Mouse (Mus musculus) cerebellum, adult 8-10 months (tissue): ENCODE measurements at regions not wholly inside any gene's neighbourhood (a gene's known extent, or its start where the extent isn't known, plus 50 kb on each side); places are given as distances from the start of the nearest gene placed in this dataset.

Experiments
- DNase-seq: peaks from one replicate; pipeline ENCODE4 v3.0.0; 2022

DNA sequence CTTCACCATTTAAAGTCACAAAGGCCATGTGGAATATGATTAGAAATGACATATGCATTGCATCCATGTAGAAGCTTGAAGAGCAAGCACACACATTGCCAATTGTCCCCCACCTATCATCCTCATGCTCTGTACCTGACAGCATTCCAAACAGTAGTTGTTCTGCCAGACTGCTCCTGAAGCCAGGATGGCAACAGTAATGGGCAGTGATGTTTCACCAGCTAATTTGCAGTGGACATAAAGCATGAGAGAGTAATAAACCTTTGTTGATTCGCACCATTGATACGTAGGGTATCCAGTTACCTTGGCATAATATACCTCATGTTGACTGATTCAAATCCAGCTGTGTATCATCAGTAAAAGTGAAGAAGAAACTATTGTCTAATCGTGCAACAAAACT, 606.5 kb upstream of the Celf2 start:
- no peak for DNase-seq

DNA sequence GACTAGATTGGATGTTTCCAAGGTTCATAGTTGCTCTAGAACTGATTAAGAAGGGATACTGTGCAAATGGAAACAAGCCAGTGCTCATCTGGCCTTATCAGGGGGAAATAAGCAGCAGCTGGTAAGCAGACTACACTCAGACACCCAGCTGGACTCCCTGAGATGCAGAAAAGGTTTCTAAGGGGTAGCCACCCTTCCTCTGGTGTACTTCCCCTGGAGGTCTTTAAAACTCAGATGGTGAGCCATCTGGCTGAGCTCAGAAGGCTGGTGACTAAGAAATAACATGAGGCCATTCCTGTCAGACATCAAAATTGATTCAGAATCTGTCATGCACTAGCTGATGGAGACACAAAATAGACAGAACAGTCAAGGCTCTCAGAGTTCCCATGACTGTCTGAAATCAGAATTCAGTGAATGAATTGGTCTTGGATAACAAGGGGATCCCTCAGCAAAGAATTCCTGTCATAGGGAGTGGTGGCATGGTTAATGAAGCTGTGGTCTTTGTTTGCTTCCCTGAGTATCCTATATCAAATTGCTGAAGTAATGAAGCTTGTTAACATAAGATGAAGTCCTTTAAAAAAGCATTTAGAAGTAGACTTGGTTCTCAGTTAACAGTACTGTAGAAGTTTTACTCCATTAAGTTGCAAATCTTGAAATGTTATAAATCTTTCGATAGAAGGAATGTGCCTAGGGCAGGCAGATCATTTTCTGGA, 603.2 kb upstream of the Celf2 start:
- no peak for DNase-seq

DNA sequence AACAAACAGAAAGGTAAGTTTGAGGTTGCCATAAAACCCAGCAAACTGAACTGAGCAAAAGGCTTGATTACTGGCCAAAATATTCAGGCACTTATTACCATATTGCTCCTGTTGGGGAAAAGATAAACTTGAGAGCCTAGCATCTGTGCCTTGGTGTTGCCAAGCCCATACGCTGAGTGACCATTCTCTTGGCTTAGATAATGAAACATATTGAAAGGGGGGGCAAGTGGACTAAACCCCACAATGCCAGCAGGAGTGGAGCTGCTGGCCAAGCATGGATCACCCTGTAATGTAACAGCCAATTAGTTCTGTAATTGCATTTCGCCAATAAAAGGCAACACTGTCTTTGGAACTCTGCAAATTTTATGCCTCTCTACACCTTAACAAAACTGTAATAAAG, 584.8 kb upstream of the Celf2 start:
- DNase-seq, result peak; percentile 54

DNA sequence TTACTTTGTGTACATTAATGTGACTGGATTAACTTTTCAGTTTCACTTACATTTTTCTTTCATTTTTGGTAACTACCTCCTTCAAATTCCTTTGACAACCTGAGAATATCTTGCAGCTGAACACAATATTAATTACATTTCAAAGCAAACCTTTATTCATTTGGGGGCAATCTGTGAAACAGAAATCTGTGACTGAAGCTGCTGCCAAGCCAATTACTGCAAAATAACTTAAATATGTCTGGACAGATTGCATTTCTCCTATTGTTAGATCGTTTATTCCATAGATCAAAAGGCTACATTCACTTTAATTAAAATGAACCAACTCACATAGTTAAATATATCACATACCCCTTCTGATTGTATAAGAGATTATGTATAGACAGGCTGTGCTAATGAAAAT, 558.5 kb upstream of the Celf2 start:
- DNase-seq, result no peak

DNA sequence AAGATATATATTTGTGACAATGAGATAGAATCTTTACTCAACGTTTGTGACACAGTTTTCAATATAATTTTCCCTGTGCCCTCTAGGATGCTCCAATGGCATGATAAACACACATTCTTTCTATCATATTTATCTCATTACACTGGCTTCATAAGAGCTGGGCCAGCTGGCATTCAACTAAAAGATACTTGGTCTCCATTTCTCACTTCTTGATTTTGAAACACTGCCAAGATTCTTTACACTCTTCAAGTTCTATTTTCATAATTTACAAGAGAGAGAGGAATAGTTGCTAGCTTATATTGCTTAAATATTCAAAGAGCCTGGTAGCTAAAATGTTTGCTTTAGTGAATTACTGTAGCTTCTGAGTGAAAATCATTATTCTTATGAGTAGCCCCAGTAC, 552.3 kb upstream of the Celf2 start:
- no peak for DNase-seq

- no peak for DNase-seq
Measured at GRCm38 (mm10) chr2:8029212-8029611, 519.8 kb upstream of the Celf2 start.

- no peak for DNase-seq
Measured at GRCm38 (mm10) chr2:8027571-8027970, 518.2 kb upstream of the Celf2 start.

DNA sequence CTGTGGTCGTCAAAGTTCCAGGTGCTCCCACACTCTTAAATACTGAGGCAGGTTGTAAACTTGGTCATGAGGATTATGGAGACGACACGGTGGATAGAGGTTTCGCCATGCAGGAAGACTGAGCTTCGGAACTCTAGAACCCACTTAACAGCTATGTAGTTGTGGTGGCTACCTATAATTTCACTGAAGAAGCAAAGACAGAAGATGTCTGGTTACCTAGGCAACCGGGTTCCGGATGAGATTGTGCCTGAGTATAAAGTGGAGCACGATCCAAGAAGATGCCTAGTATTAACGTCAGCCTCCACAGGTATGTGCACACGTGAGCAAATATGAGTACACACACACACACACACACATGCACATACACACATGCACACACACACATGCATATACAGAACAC, 517.3 kb upstream of the Celf2 start:
- DNase-seq, result no peak

GRCm38 (mm10) chr2:8022651-8023050, 513.3 kb upstream of the Celf2 start:
- no peak for DNase-seq

DNA sequence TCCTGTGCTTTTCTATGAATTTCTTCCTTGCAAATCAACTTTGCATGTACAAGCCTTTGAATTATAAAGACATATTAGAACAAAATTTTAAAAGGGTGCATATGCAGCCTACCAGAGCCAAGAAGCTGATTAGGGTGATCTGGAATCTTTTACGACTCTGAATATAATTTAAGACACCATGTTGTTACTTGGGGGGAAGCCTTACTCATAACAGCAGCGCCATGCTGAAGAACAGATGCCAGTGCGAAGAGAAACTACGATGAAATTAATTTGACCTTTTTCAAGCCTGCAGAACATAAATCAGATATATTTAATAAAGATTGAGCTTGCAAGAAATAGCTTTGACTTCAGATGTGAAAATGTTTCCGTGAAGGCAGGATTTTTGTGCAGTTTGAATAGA, 512.7 kb upstream of the Celf2 start:
- no peak for DNase-seq

- DNase-seq, result no peak
Measured at GRCm38 (mm10) chr2:8012826-8013225, 503.5 kb upstream of the Celf2 start.

GRCm38 (mm10) chr2:7999444-7999843, 490.1 kb upstream of the Celf2 start:
- DNase-seq, result no peak

DNA sequence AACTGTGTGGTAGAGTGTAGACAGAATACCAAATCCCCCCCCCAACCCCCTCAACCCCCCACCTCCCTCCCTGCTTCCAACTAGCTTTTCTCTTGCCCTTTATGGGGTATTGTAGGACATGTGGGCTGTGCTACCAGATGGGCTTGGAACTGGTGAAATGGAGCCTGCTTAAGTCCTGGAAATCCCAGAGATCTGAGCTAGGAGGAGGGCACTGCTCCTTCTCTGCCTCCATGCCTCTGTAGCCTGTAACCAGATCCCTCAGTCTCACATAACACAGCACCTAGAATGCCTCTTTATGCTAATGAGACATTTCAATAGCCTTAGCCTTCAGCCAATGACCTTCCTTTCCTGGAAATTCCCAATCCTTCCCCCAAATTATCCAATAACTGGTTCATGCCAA, 465.1 kb upstream of the Celf2 start:
- no peak for DNase-seq

DNA sequence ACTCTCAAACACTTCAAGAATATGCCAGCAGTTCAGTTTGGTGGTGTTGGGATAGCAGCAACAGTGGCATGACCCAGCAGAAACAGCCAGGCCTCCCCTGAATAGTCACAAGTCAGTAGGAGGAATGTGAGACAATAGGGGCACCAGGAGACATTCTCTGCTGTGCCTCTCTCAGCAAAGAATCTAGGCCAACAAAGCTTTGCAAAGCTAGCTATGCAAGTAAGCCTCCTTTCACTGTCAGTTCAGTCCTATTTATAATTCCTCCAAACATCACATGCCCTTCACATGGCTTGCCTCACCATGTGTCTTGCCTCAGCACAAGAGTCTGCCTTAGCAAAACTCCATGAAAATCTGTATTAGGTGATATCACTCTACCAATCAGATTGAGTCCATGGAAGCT, 454.1 kb upstream of the Celf2 start:
- DNase-seq, result no peak

DNA sequence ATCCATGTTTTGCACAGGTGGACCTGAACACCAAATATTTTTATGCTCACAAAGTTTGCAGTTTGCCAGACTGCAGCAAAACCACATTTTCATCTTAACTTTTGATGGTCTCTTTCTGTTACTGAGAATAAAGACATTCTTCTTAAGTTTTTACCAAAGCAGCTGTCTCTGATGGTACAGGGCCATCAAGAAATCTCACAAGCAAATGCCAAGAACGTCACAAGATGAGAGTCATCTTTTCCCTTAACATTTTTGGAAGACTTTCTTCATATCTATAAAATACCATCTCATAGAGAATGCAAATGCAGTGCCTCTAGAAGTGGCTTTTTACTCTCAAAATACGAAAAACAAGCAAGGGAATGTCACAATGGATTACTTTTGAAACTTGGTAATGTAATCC, 444.8 kb upstream of the Celf2 start:
- no peak for DNase-seq

GRCm38 (mm10) chr2:7952846-7953245, 443.5 kb upstream of the Celf2 start:
- DNase-seq, result no peak

DNA sequence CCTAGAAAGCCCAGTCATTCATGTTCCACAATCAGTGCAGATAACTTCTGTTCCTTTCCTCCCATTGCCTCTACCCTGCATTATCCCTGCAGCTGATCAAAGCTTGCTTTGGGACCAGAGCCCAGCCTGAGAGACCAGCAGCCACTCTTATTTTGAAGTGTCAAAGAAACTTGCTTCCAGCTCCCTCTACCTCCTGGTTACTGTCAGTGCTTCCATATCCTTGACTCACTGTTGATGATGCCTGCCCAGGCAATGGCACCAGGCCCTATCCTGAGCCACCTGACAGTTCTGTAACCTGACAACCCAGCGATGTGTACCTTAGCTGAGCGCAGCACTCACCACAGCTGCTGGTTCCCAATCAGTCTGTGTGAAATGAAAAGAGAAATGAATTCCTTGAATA, 435.6 kb upstream of the Celf2 start:
- DNase-seq, result no peak

DNA sequence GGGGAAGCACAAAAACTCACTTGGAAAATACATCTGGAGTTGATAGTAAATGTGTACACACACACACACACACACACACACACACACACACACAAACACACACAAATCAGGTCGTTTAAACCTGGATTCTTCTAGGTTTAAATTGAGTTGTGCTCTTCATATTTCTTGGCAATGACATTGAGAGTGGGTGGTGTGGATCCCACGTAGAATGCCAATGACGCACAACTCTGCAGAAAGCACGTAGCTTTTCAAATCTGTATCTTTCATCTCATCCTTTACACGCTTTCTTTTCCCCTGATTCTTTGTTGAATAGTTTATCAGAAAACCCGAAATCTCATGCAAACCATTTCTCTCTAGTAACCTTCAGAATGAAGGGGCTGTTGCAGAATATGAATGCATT, 424.3 kb upstream of the Celf2 start:
- DNase-seq, result no peak

DNA sequence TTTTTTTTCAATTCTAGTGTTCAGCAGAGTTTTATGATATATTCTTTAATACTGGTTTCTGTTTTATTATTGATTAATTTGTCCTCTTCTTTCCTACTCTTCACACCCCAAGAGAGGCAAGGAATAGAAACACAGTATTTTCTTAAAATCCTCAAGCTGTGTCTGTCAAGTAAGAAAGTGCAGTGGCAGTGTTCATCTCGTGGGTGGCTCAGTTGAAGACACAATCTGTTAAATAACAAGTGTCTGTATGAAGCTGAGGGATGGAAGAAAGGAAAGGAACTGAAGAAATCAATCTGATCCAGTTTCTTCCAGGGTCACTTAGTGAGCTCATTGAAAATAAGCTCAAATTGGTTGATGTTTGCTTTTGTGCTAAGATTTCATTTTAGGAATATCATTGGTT, 396.9 kb upstream of the Celf2 start:
- no peak for DNase-seq

- DNase-seq, result no peak
Measured at GRCm38 (mm10) chr2:7893787-7894186, 384.4 kb upstream of the Celf2 start.
